Mouse (Mus musculus) E14TG2a.4 (cell line): ENCODE data around the gene Asic3.

Source experiments
- CTCF ChIP-seq: conservative IDR thresholded peaks from 2 replicates; pipeline ENCODE4 v1.5.1; 2014; ENCODE audit warnings: low read length
- NANOG ChIP-seq: IDR thresholded peaks from 2 replicates; pipeline ENCODE4 v1.6.1; 2014; ENCODE audit warnings: borderline replicate concordance, low read length, mixed read lengths
- POU5F1 ChIP-seq: IDR thresholded peaks from 2 replicates; pipeline ENCODE4 v1.6.1; 2014; ENCODE audit warnings: low read length, borderline replicate concordance

GRCm38 (mm10) chr5:24378700-24379099 is 34.5 kb upstream of the Asic3 start:
- TF ChIP-seq CTCF (no peak), NANOG (no peak), POU5F1 (no peak)
